Mouse (Mus musculus): Measurements from ENCODE around the gene Ugt1a6b.
"Not testable (repeated sequence)": the region's sequence is repeated elsewhere in the genome, so short reads cannot be mapped to it uniquely, and the experiment has no call there.

Gene Ugt1a6b

GRCm38 (mm10) chr1:88224029-88224776 lies 121.2 kb downstream of the Ugt1a6b start:
- in situ Hi-C loops (cut with MboI), result no loop called here

GRCm38 (mm10) chr1:88225301-88225700 lies 122.2 kb downstream of the Ugt1a6b start:
- in situ Hi-C loops (cut with MboI), result not testable (repeated sequence)

- in situ Hi-C loops (cut with MboI), result no loop called here
These were observed 122.7 kb downstream of the Ugt1a6b start for GRCm38 (mm10) chr1:88225741-88226140.

- in situ Hi-C loops (cut with MboI), result no loop called here
These were observed 123.8 kb downstream of the Ugt1a6b start, which contains the start of gene Mroh2a for GRCm38 (mm10) chr1:88226670-88227379. Gene Mroh2a, plus strand, starts transcription at chr1:88226986.

GRCm38 (mm10) chr1:88227482-88227881 lies 124.4 kb downstream of the Ugt1a6b start:
- in situ Hi-C loops (cut with MboI), result no loop called here

- in situ Hi-C loops (cut with MboI), result no loop called here
These were observed 125.1 kb downstream of the Ugt1a6b start for GRCm38 (mm10) chr1:88228121-88228520.

- in situ Hi-C loops (cut with MboI), result no loop called here
These were observed 126.5 kb downstream of the Ugt1a6b start for GRCm38 (mm10) chr1:88229566-88229965.

GRCm38 (mm10) chr1:88229986-88230385 lies 126.9 kb downstream of the Ugt1a6b start:
- in situ Hi-C loops (cut with MboI), result no loop called here

- in situ Hi-C loops (cut with MboI), result no loop called here
These were observed 127.4 kb downstream of the Ugt1a6b start for GRCm38 (mm10) chr1:88230421-88230820.

- in situ Hi-C loops (cut with MboI), result no loop called here
These were observed 128.1 kb downstream of the Ugt1a6b start for GRCm38 (mm10) chr1:88230981-88231802.

- in situ Hi-C loops (cut with MboI), result no loop called here
These were observed 128.9 kb downstream of the Ugt1a6b start for GRCm38 (mm10) chr1:88231803-88232499.

- in situ Hi-C loops (cut with MboI), result no loop called here
These were observed 129.8 kb downstream of the Ugt1a6b start for GRCm38 (mm10) chr1:88232664-88233380.

GRCm38 (mm10) chr1:88233421-88234247 lies 130.6 kb downstream of the Ugt1a6b start:
- in situ Hi-C loops (cut with MboI), result no loop called here

- in situ Hi-C loops (cut with MboI), result no loop called here
These were observed 131.2 kb downstream of the Ugt1a6b start for GRCm38 (mm10) chr1:88234248-88234610.

- in situ Hi-C loops (cut with MboI), result no loop called here
These were observed 131.6 kb downstream of the Ugt1a6b start for GRCm38 (mm10) chr1:88234646-88235045.

GRCm38 (mm10) chr1:88235046-88235893 lies 132.2 kb downstream of the Ugt1a6b start:
- in situ Hi-C loops (cut with MboI), result no loop called here

- in situ Hi-C loops (cut with MboI), result no loop called here
These were observed 132.9 kb downstream of the Ugt1a6b start for GRCm38 (mm10) chr1:88235894-88236415.

- in situ Hi-C loops (cut with MboI), result no loop called here
These were observed 134.3 kb downstream of the Ugt1a6b start for GRCm38 (mm10) chr1:88237311-88237710.

GRCm38 (mm10) chr1:88238771-88239170 lies 135.7 kb downstream of the Ugt1a6b start:
- in situ Hi-C loops (cut with MboI), result no loop called here
